Mouse (Mus musculus): ENCODE measurements around the gene Kcnq4. TPM values are rescaled to one million over a fixed set of nuclear protein-coding genes. Genes with fewer than 3 reads are reported as not detected.

Gene Kcnq4
- 4.7 and 5.1 TPM in 2 replicates for polyA plus RNA-seq (2015; fragmentation: Nextera tagmentation; extraction: Ambion mirVana)

DNA sequence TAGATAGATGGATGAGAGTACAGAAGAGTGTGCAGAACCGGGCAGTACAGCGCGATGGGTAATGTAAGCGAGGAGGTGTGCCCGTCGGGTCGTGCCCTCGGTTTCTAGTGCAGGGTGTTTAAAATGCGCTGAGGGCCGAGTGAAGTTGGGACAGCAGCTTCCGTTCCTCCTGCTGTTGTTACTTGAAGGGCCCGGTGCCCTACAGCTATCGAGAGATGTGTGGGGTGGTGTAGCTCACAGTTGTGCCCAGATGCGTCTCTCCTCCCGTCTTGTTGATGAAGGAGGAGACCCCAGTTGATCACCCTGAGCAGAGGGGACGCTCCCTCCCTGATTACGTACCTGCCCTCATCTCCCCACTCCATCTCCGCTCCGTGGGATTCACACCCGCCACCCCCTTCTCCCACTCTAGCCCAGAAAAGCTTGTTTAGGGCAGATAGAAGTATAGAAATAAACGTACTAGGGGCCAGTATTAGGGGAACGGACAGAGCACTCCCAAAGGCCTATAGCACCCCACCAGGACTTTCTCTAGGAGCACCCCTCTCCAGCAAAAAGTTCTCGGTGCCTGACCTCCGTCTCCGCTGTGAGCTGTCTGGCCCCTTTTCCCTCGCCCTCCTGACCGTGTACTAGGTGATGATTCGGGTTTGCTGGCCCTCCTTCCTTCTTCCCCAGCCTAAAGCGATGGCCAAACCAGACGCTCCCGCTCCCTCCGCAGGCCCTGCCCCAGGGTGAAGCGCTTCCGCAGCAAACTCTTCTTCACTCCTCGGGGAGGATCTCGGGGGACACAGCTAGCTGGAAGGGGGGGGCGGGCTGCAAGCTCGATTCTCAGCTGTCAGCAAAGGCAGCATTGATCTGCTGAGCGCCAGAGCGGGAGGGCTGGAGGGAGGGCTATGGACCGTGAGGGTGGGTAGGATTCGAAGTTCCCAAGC, at the start of gene Kcnq4:
Gene Kcnq4, minus strand, starts transcription at position 672 of the 926 bp plus-strand sequence.
- Histone ChIP-seq H3K4me3 (ENCODE audit: low read length) (peak within 1 kb of the TSS; percentile 70), H3K36me3 (ENCODE audit: control insufficient read depth, insufficient read depth, low read length) (no peaks in the 10 kb centered on the region), H3K27me3 (ENCODE audit: control insufficient read depth, insufficient read depth, low read depth, low read length) (peaks cover 44% of the 10 kb centered on the region), H3K4me2 (ENCODE audit: low read depth, low read length) (peak within 1 kb of the TSS; percentile 100), H3K27ac (ENCODE audit: low read length) (no peak within 1 kb of the TSS), H3K9ac (ENCODE audit: low read length) (peak within 1 kb of the TSS; percentile 67), H3K9me3 (ENCODE audit: control insufficient read depth, low read length) (no peaks in the 10 kb centered on the region), H3K4me1 (replicated peaks; ENCODE audit: control insufficient read depth, insufficient read depth, low read length) (peaks cover 9% of the 10 kb centered on the region; the same call in 1 of the 2 replicates)
- 4% methylated on average over 42 of the region's 42 CpGs for WGBS
- ATAC-seq (ENCODE audit: low read depth) = no peak

DNA sequence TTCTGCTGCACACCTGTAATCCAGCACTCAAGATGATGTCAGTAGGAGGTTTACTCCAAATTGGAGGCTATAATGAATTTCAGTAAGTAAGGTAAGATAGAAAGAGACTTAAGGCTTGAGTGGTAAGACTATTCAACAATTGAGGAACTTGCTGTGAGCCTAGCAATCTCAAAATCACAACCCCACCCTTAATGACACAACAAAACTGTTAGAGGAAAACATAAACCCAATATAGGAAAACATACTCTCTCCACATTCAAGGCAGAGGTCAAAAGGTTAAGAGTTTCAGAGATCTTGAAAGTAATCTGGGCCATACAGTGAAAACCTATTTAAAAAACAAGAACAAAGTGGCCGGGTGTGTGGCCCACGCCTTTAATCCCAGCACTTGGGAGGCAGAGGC, 48.3 kb upstream of the Kcnq4 start:
- H3K27ac ChIP-seq (ENCODE audit: low read length) = no peak overlapping the region
- no peak overlapping the region for H3K4me2 ChIP-seq (ENCODE audit: low read depth, low read length)
- no peak for ATAC-seq (ENCODE audit: low read depth)
- peaks cover 23% of the 10 kb centered on the region for H3K4me1 ChIP-seq (replicated peaks; ENCODE audit: control insufficient read depth, insufficient read depth, low read length)
- no peak overlapping the region for H3K4me3 ChIP-seq (ENCODE audit: low read length)
- H3K27me3 ChIP-seq (ENCODE audit: control insufficient read depth, insufficient read depth, low read depth, low read length) = no peaks in the 10 kb centered on the region
- H3K9me3 ChIP-seq (ENCODE audit: control insufficient read depth, low read length) = no peaks in the 10 kb centered on the region
- no peaks in the 10 kb centered on the region for H3K36me3 ChIP-seq (ENCODE audit: control insufficient read depth, insufficient read depth, low read length)
- WGBS = 72% methylated on average over 2 of the region's 2 CpGs
- no peak overlapping the region for H3K9ac ChIP-seq (ENCODE audit: low read length)

DNA sequence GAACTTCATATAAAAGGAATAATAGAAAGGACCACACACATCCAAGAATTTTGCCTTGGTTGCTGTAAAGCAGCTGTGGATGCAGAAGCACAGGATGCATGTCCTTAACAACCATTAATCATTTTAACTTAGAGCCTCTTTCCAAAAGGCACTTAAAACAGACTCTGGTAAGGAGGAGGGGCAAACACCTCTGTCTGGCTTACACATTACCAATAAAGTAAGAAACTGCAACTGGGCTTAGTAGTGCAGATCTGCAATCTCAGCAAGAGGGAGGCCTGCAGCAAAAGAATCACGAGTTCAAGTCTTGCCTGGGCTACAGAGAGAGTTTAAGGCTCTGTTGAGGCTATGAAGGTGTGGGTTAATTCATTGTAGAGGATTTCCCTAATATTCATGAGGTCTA, 47.2 kb upstream of the Kcnq4 start:
- Histone ChIP-seq H3K27ac (ENCODE audit: low read length) (no peak overlapping the region), H3K4me2 (ENCODE audit: low read depth, low read length) (no peak overlapping the region), H3K36me3 (ENCODE audit: control insufficient read depth, insufficient read depth, low read length) (no peaks in the 10 kb centered on the region; the same call in 1 of the 2 replicates), H3K9ac (ENCODE audit: low read length) (no peak overlapping the region), H3K4me1 (replicated peaks; ENCODE audit: control insufficient read depth, insufficient read depth, low read length) (peaks cover 17% of the 10 kb centered on the region), H3K9me3 (ENCODE audit: control insufficient read depth, low read length) (no peaks in the 10 kb centered on the region), H3K27me3 (ENCODE audit: control insufficient read depth, insufficient read depth, low read depth, low read length) (no peaks in the 10 kb centered on the region), H3K4me3 (ENCODE audit: low read length) (no peak overlapping the region)
- ATAC-seq (ENCODE audit: low read depth) = no peak
- WGBS = 82% methylated on average over 1 of the region's 1 CpGs

DNA sequence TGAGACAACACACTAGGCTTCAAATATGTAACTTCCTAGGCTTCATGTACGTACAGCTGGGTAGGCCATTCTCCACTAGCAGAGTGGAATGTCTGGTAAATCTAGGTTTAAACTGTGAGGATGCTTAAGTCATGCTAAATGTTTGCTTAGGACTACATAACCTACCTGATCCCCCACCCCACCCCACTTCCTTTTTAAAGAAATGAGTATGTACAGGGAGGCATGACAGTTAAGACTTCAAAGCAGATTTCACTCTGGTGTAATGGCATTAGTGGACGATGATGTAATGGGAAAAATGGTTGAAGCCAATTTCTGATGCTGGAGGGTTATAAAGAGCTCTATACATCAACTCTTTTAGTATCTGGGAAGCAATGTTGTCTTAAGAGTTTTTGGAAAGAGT, 44.5 kb upstream of the Kcnq4 start:
- Histone ChIP-seq H3K9ac (ENCODE audit: low read length) (no peak overlapping the region), H3K27ac (ENCODE audit: low read length) (no peak overlapping the region), H3K27me3 (ENCODE audit: control insufficient read depth, insufficient read depth, low read depth, low read length) (no peaks in the 10 kb centered on the region), H3K4me1 (replicated peaks; ENCODE audit: control insufficient read depth, insufficient read depth, low read length) (peaks cover 8% of the 10 kb centered on the region), H3K4me2 (ENCODE audit: low read depth, low read length) (no peak overlapping the region), H3K4me3 (ENCODE audit: low read length) (no peak overlapping the region), H3K36me3 (ENCODE audit: control insufficient read depth, insufficient read depth, low read length) (peaks cover 3% of the 10 kb centered on the region; the same call in 1 of the 2 replicates), H3K9me3 (ENCODE audit: control insufficient read depth, low read length) (no peaks in the 10 kb centered on the region)
- 0 out of 2 replicates have a peak, but pooled peaks have one; percentile 31 for ATAC-seq (ENCODE audit: low read depth)
- WGBS = 52% methylated on average over 2 of the region's 2 CpGs

DNA sequence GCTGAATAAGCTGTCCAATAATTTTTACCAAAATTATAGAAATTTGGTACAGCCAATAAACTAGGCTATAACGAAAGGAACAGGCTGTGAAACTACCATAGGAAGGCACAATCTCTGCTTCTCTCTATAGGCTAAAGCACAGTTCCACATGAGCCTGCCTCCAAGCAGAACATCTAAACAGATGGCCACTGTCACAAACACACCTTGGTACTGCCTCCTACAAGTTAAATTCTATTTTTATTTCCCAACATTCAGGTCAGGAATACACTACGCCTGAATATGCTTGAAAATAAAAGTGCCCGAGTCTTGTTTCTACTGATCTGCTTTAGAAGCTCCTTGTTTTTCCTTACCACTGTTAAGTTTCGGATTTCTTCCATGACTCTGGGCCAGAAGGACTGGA, 41.6 kb upstream of the Kcnq4 start:
- Histone ChIP-seq H3K4me2 (ENCODE audit: low read depth, low read length) (no peak overlapping the region), H3K36me3 (ENCODE audit: control insufficient read depth, insufficient read depth, low read length) (peaks cover 14% of the 10 kb centered on the region), H3K9me3 (ENCODE audit: control insufficient read depth, low read length) (no peaks in the 10 kb centered on the region), H3K4me1 (replicated peaks; ENCODE audit: control insufficient read depth, insufficient read depth, low read length) (peaks cover 2% of the 10 kb centered on the region; the same call in 1 of the 2 replicates), H3K27me3 (ENCODE audit: control insufficient read depth, insufficient read depth, low read depth, low read length) (no peaks in the 10 kb centered on the region), H3K27ac (ENCODE audit: low read length) (no peak overlapping the region), H3K9ac (ENCODE audit: low read length) (no peak overlapping the region), H3K4me3 (ENCODE audit: low read length) (no peak overlapping the region)
- no peak for ATAC-seq (ENCODE audit: low read depth)
- WGBS = 93% methylated on average over 4 of the region's 4 CpGs

DNA sequence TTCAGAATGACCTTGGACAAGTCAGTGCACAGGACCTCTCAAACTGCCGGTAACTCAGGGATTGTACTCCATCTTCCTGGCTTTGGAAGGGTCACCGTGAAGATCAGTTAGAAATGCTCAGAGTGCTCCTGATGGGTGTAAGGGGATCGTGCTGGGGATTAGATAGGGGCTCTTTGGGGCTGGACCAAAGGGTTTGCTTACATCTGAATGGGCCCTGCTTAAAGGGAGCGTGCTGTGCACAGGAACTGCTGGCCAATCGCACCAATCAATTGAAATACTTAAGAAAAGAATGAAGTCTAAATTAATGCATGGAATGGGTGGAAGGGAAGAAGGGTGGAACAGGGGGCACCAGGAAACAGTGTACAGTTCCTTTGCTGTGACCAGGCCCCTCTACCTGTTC, 7.4 kb upstream of the Kcnq4 start:
- peak; percentile 17; the same call in 1 of the 2 replicates for ATAC-seq (ENCODE audit: low read depth)
- H3K36me3 ChIP-seq (ENCODE audit: control insufficient read depth, insufficient read depth, low read length) = peaks cover 24% of the 10 kb centered on the region
- no peak overlapping the region for H3K4me3 ChIP-seq (ENCODE audit: low read length)
- 67% methylated on average over 5 of the region's 5 CpGs for WGBS
- no peak overlapping the region for H3K27ac ChIP-seq (ENCODE audit: low read length)
- no peak overlapping the region for H3K4me2 ChIP-seq (ENCODE audit: low read depth, low read length)
- H3K27me3 ChIP-seq (ENCODE audit: control insufficient read depth, insufficient read depth, low read depth, low read length) = no peaks in the 10 kb centered on the region
- no peaks in the 10 kb centered on the region for H3K4me1 ChIP-seq (replicated peaks; ENCODE audit: control insufficient read depth, insufficient read depth, low read length)
- H3K9ac ChIP-seq (ENCODE audit: low read length) = no peak overlapping the region
- H3K9me3 ChIP-seq (ENCODE audit: control insufficient read depth, low read length) = no peaks in the 10 kb centered on the region

DNA sequence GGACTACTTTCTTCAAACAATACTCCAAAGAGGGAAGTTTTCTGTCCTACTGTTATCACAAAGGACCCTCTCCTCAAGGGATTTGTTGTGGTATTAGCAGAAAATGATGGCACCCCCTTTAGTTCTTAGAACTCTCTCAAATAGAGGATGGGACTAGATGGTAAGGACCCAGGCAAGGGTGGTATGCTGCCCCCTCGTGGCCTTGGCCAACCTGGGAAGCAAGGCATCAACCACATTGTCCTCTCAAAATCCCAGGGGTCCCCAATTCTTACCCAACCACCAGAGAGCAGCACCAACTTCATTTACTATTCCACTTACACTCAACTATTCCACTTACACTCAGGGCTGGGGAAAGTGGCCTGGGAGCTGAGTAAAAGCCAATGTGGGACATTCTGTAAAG, 6.9 kb upstream of the Kcnq4 start:
- peak; percentile 62; the same call in 1 of the 2 replicates for ATAC-seq (ENCODE audit: low read depth)
- H3K4me1 ChIP-seq (replicated peaks; ENCODE audit: control insufficient read depth, insufficient read depth, low read length) = no peaks in the 10 kb centered on the region
- 0% methylated on average over 1 of the region's 1 CpGs for WGBS

DNA sequence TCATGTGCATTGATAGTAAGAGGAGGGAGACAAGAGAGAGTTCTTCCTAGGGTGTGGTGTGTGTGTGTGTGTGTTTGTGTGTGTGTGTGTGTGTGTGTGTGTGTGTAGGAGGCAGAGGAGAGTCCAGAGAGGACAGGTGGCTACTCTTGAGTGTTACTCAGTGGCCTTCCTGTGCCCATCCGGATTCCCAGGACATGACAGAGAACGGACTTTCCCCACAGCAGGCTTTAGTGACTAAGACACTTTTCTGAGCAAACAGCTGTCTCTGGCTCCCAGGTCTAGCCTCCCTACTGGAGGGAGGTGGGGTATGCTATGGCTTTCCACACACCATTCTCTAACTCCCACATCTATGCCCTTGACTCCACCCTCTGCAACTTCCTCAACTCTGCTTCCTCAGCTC, 1.2 kb upstream of the Kcnq4 start:
- H3K27ac ChIP-seq (ENCODE audit: low read length) = no peak overlapping the region
- no peaks in the 10 kb centered on the region for H3K36me3 ChIP-seq (ENCODE audit: control insufficient read depth, insufficient read depth, low read length)
- H3K4me3 ChIP-seq (ENCODE audit: low read length) = no peak overlapping the region
- no peak overlapping the region for H3K9ac ChIP-seq (ENCODE audit: low read length)
- H3K4me2 ChIP-seq (ENCODE audit: low read depth, low read length) = no peak overlapping the region
- 38% methylated on average over 2 of the region's 2 CpGs for WGBS
- no peaks in the 10 kb centered on the region for H3K9me3 ChIP-seq (ENCODE audit: control insufficient read depth, low read length)
- H3K4me1 ChIP-seq (replicated peaks; ENCODE audit: control insufficient read depth, insufficient read depth, low read length) = peaks cover 5% of the 10 kb centered on the region; the same call in 1 of the 2 replicates
- H3K27me3 ChIP-seq (ENCODE audit: control insufficient read depth, insufficient read depth, low read depth, low read length) = peaks cover 44% of the 10 kb centered on the region
- ATAC-seq (ENCODE audit: low read depth) = no peak

More for the DNA sequence above, 6.9 kb upstream of the Kcnq4 start:
- no peak overlapping the region for H3K27ac ChIP-seq (ENCODE audit: low read length)
- no peak overlapping the region for H3K4me2 ChIP-seq (ENCODE audit: low read depth, low read length)
- 0 out of 2 replicates have a peak, but pooled peaks cover 2% of the 10 kb centered on the region for H3K27me3 ChIP-seq (ENCODE audit: control insufficient read depth, insufficient read depth, low read depth, low read length)
- H3K36me3 ChIP-seq (ENCODE audit: control insufficient read depth, insufficient read depth, low read length) = peaks cover 22% of the 10 kb centered on the region
- H3K9ac ChIP-seq (ENCODE audit: low read length) = no peak overlapping the region
- H3K9me3 ChIP-seq (ENCODE audit: control insufficient read depth, low read length) = no peaks in the 10 kb centered on the region
- no peak overlapping the region for H3K4me3 ChIP-seq (ENCODE audit: low read length)

DNA sequence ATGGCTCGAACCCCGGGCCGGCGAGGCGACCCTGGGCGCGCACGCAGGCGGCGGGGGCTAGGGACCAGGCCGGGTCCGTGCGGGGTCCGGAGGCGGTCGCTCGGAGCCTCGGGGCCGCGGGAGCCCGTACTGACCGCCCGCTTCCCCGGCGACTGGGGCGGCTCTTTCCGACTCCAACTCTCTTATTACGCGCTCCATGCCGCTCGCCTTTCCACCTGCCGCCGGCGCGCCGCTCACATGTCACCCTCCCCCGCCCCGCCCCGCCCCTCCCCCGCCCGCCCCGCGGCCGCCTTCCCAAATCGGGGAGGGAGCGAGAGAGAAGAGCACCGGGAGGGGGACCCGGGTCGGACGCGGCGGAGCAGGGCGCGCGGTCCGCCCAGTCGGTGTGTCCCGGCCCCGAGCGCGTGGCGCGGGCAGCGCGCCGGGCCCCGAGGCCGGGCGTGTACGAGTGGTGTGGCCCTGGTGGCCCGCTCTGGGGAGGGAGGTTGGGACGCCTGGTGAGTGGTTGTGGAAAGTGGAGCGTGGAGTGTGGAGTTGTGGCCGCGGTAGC, 1.1 kb downstream of the Kcnq4 start:
- H3K36me3 ChIP-seq (ENCODE audit: control insufficient read depth, insufficient read depth, low read length) = no peaks in the 10 kb centered on the region
- H3K27me3 ChIP-seq (ENCODE audit: control insufficient read depth, insufficient read depth, low read depth, low read length) = peaks cover 44% of the 10 kb centered on the region
- ATAC-seq (ENCODE audit: low read depth) = peak; percentile 42
- no peak overlapping the region for H3K27ac ChIP-seq (ENCODE audit: low read length)
- under 1% methylated on average over 60 of the region's 75 CpGs for WGBS
- peak overlapping the region; percentile 100 for H3K4me2 ChIP-seq (ENCODE audit: low read depth, low read length)
- no peaks in the 10 kb centered on the region for H3K9me3 ChIP-seq (ENCODE audit: control insufficient read depth, low read length)
- H3K4me3 ChIP-seq (ENCODE audit: low read length) = peak overlapping the region; percentile 70
- H3K4me1 ChIP-seq (replicated peaks; ENCODE audit: control insufficient read depth, insufficient read depth, low read length) = peaks cover 9% of the 10 kb centered on the region
- H3K9ac ChIP-seq (ENCODE audit: low read length) = peak overlapping the region; percentile 67

All from lung, embryonic 16.5 days (tissue).